Mouse (Mus musculus): ENCODE measurements at regions not wholly inside any gene's neighbourhood (a gene's known extent, or its start where the extent isn't known, plus 50 kb on each side); places are given as distances from the start of the nearest gene placed in this dataset.

- TF ChIP-seq POLR2A (IDR thresholded peaks at IDR 0.05; ENCODE audit: extremely low read depth, insufficient read depth, low read length) (no peak), CTCF (IDR thresholded peaks at IDR 0.05; ENCODE audit: extremely low read depth, insufficient read depth, low read length) (no peak)
Observed at GRCm38 (mm10) chr13:54315333-54315732, 55.8 kb upstream of the Cplx2 start.

Measured in cortical plate, adult 2 months (tissue).